16 mouse cellular contexts compared by ENCODE assay signal in genomic region chr5:150275314-150275713, GRCm38 (mm10).
"Had no signal": no experiment of that assay in that cellular context is flagged by ENCODE, and none has a peak within 500 bp of the region (broad histone marks: within the 10 kb centered on the region; RNA-seq: fewer than 3 reads in every experiment).

No protein-coding gene starts in this region.

- H3K9ac ChIP-seq: neural tube, embryonic 13.5 days; neural tube, embryonic 15.5 days; stomach, embryonic 15.5 days had no signal

- DNase-seq: retina, postnatal 1 day; right cerebral cortex, adult 18-20 months; right cerebral cortex, postnatal 14 days; right cerebral cortex, postnatal 25 days; right cerebral cortex, postnatal 4 days; spleen, adult 18-20 months; thymus, adult 18-20 months; thymus, adult 2 months; thymus, postnatal 14 days; thymus, postnatal 25 days; thymus, postnatal 36 days; thymus, postnatal 4 days had no signal

- H3K9me3 ChIP-seq: neural tube, embryonic 13.5 days; neural tube, embryonic 15.5 days; stomach, embryonic 15.5 days had no signal

- H3K27me3 ChIP-seq: neural tube, embryonic 13.5 days; neural tube, embryonic 15.5 days; stomach, embryonic 15.5 days had no signal

- H3K4me3 ChIP-seq: neural tube, embryonic 13.5 days; neural tube, embryonic 15.5 days; stomach, embryonic 15.5 days had no signal

- H3K4me2 ChIP-seq: neural tube, embryonic 13.5 days; neural tube, embryonic 15.5 days; stomach, embryonic 15.5 days had no signal

- H3K4me1 ChIP-seq: neural tube, embryonic 13.5 days had no signal

- H3K27ac ChIP-seq: neural tube, embryonic 13.5 days; neural tube, embryonic 15.5 days; stomach, embryonic 15.5 days; stomach, postnatal 0 days had no signal

- H3K36me3 ChIP-seq: neural tube, embryonic 13.5 days; stomach, embryonic 15.5 days had no signal
